Mouse (Mus musculus) E14TG2a.4 (cell line): ENCODE measurements at regions not wholly inside any gene's neighbourhood (a gene's known extent, or its start where the extent isn't known, plus 50 kb on each side); places are given as distances from the start of the nearest gene placed in this dataset.

Source experiments
- CTCF ChIP-seq: conservative IDR thresholded peaks from 2 replicates; pipeline ENCODE4 v1.5.1; 2014; ENCODE audit warnings: low read length
- NANOG ChIP-seq: IDR thresholded peaks from 2 replicates; pipeline ENCODE4 v1.6.1; 2014; ENCODE audit warnings: borderline replicate concordance, low read length, mixed read lengths

- TF ChIP-seq CTCF (no peak), NANOG (no peak)
These were observed 307.3 kb downstream of the Tmem114 start for GRCm38 (mm10) chr16:8117543-8118167.
